Mouse (Mus musculus) left cerebral cortex, adult 11 months (tissue): ENCODE results near the gene Phf7.

ENCODE experiments used
- DNase-seq: peaks from one replicate; pipeline ENCODE4 v3.0.0; 2022; ENCODE audit warnings: low spot score

The Phf7 gene

GRCm38 (mm10) chr14:31232404-31233069 is 18.6 kb downstream of the Phf7 start:
- DNase-seq, result no peak

- DNase-seq, result no peak
Observed at GRCm38 (mm10) chr14:31230442-31230841, 20.7 kb downstream of the Phf7 start.

GRCm38 (mm10) chr14:31228234-31228633 is 22.9 kb downstream of the Phf7 start:
- no peak for DNase-seq

- DNase-seq, result no peak
Observed at GRCm38 (mm10) chr14:31226978-31227377, 24.1 kb downstream of the Phf7 start.

- no peak for DNase-seq
Observed at GRCm38 (mm10) chr14:31217666-31218065, 33.5 kb downstream of the Phf7 start, which contains the start of gene Sema3g. Sema3g (plus strand) TSS chr14:31217860.

GRCm38 (mm10) chr14:31216846-31217245 is 34.3 kb downstream of the Phf7 start, which contains the start of gene Nisch:
Nisch (minus strand) TSS chr14:31216946.
- DNase-seq, result no peak

- DNase-seq, result no peak
Observed at GRCm38 (mm10) chr14:31215157-31216002, 35.7 kb downstream of the Phf7 start.

- no peak for DNase-seq
Observed at GRCm38 (mm10) chr14:31214684-31215083, 36.4 kb downstream of the Phf7 start.

GRCm38 (mm10) chr14:31213868-31214267 is 37.2 kb downstream of the Phf7 start:
- DNase-seq, result no peak

GRCm38 (mm10) chr14:31212499-31212898 is 38.6 kb downstream of the Phf7 start:
- DNase-seq, result no peak

GRCm38 (mm10) chr14:31211854-31212253 is 39.3 kb downstream of the Phf7 start:
- no peak for DNase-seq

- no peak for DNase-seq
Observed at GRCm38 (mm10) chr14:31209133-31209557, 42.0 kb downstream of the Phf7 start.

- no peak for DNase-seq
Observed at GRCm38 (mm10) chr14:31208084-31208483, 43.0 kb downstream of the Phf7 start, which contains the start of gene Tnnc1. Tnnc1 (plus strand) TSS chr14:31208312.

GRCm38 (mm10) chr14:31207070-31207830 is 43.9 kb downstream of the Phf7 start:
- no peak for DNase-seq

GRCm38 (mm10) chr14:31206472-31206981 is 44.6 kb downstream of the Phf7 start:
- peak; percentile 93 for DNase-seq

GRCm38 (mm10) chr14:31205562-31206467 is 45.3 kb downstream of the Phf7 start:
- no peak for DNase-seq

GRCm38 (mm10) chr14:31205244-31205561 is 45.9 kb downstream of the Phf7 start:
- no peak for DNase-seq

GRCm38 (mm10) chr14:31204844-31205243 is 46.3 kb downstream of the Phf7 start:
- no peak for DNase-seq

- DNase-seq, result no peak
Observed at GRCm38 (mm10) chr14:31200038-31200437, 51.1 kb downstream of the Phf7 start.

GRCm38 (mm10) chr14:31199599-31199998 is 51.5 kb downstream of the Phf7 start:
- DNase-seq, result no peak
